Mouse (Mus musculus) cerebellum, adult 11-12 months (tissue): ENCODE measurements around the gene Lipk.

ENCODE experiments used
- DNase-seq: peaks from one replicate; pipeline ENCODE4 v3.0.0; 2022

Lipk gene

GRCm38 (mm10) chr19:34008002-34008401 is at the start of gene Lipk:
Gene Lipk (plus strand): TSS chr19:34008290.
- DNase-seq, result no peak

GRCm38 (mm10) chr19:33960887-33961286 is 47.2 kb upstream of the Lipk start, which contains the start of gene Lipf:
Gene Lipf (plus strand): TSS chr19:33961187.
- DNase-seq, result no peak

GRCm38 (mm10) chr19:33979007-33979406 is 29.1 kb upstream of the Lipk start:
- no peak for DNase-seq

DNA sequence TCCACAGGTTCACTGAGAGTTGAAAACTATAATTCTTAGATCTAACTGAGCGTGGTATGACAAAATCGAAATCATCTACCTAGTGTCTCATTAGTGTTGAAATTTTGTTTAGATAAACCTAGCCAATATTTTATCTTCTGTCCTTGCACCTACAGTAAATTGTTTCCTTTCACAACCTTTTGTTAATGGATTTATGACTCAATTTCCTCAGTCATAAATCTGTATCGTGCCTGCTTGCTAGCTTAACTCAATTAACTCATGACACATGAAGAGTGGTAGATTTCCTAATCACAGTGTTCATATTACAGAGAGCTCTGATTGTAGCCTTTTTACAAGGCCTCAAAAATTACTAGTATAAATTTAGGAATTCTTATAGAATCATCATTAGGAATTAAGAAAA is 25.0 kb upstream of the Lipk start:
- no peak for DNase-seq

DNA sequence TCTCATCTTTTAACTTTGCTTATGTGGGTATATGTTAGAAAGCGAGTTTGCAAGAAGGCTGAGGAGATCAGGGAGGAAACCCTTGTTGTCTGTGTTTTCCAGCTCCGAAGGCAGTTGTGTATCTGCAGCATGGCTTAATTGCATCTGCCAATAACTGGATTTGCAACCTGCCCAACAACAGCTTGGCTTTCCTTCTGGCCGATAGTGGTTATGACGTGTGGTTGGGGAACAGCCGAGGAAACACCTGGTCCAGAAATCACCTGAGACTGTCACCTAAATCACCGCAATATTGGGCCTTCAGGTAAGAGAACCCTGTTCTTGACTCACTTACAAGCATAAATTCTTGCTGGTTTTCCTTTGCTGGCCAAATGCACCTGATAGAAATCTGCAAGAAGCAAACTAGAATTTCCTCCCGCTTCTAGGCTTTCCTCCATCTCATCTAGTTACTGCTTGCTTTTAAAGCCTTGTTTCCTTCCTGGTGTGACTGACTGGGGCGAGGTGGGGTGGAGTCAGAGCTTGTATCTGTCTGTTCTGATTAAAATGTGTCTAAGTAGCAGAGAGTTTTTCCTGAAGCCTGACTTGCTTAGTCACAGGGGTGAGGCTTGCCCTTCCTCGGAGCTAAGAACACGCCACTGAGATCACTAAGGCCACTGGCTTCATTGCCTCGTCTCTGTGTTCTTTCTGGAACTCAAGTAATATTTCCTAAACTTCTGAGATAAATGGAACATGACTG is 13.5 kb downstream of the Lipk start:
- no peak for DNase-seq

DNA sequence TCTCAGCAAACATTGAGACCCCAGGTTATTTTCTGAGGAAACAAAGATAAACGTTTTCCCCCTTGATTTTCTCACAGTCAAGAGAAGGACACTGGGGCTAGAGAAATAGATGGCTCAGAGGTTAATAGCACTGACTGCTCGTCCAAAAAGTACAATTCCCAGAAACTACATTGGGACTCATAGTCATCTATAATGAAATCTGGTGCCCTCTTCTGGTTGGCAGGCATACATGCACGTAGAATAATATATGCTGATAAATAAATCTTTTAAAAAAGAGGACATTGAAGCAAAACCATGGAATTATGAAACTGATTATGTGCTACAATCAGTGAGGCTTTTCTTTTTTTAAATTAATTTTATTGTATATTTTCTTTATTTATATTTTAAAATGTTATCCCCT is 14.7 kb downstream of the Lipk start:
- no peak for DNase-seq

DNA sequence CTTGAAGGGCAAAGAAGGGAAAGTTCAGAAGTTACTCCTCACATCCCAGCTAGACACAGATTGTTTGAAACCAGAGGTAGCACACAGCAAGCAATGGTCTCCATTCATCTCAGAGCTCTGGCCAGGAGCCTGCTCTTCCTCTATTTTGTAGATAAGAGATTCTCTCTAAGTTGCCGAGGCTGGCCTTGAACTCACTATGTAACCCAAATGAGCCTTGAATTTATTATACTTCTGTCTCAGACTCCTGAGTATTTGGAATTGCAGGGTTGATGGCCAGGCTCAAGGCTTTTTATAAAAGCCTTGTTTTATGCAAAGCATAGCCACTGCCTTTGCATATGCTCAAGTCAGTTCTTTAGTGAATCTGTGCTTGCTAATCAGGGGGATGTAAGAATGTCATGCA is 31.6 kb downstream of the Lipk start:
- DNase-seq, result no peak

GRCm38 (mm10) chr19:34043008-34043407 is 34.9 kb downstream of the Lipk start:
- no peak for DNase-seq

DNA sequence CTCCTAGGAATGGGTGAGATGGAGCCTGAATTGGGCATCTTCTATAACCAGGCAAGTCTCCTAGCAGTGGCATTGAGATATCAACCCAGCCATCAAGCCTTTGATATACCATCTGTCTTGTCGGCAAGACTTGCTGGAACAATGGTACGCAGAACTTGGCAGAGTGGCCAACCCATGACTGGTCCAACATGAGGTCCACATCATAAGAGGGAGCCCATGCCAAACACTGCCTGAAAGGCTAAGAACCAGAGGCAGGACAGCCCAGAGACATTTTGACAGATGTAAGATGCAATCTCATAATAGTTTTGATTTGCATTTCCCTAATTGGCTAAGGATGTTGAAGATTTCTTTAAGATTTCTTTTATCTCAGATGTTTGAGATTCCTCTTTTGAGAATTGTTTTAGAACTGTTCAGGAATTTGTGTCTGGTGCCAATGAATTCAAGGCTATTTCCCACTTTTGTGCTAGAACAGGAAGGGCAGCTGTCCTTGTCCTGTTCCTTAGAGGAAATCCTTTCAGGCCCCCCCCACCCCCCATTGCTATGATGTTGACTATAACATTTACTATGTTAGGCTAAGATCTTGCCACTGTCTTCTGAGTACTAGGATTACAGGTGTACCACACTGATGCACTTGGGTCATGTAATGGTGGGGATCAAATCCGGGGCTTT is 41.4 kb downstream of the Lipk start:
- DNase-seq, result no peak

DNA sequence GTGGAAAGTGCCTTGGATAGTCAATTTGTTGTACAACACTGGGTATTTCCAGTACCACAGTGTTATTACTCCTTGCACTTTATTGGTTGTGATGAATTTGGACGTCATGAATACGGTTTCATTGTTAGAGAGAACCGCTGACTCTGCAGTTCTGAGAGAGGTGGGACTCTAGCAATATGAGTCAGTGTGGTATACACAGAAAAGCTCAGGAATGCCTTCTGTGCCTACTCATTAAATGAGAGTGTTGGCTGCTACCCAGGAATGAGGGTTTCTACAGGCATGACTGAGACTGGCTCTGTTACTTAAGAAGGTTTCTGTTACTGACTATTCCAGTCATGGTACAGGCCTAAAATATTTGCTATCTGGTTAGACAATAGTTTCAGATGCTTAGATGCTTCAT is 43.4 kb downstream of the Lipk start:
- DNase-seq, result no peak

DNA sequence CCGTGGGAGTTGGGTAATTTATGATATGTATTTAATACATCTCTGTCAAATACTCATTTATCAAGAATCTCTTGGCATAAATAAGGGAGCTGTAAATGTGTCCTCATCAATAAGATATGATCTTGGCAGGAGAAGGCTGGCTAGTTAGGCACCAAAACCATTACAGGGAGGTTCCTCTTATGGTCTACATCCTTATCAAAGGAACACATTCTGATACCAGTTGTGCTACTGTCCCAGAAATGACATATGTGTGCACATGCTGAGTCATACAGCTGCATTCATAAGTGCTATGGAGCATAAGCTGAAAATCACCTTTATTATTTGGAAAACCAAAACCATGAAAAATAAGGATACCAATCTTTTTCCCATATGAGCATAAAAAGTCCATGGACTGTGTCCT is 55.5 kb downstream of the Lipk start:
- DNase-seq, result no peak

GRCm38 (mm10) chr19:34064059-34064458 is 56.0 kb downstream of the Lipk start:
- no peak for DNase-seq

DNA sequence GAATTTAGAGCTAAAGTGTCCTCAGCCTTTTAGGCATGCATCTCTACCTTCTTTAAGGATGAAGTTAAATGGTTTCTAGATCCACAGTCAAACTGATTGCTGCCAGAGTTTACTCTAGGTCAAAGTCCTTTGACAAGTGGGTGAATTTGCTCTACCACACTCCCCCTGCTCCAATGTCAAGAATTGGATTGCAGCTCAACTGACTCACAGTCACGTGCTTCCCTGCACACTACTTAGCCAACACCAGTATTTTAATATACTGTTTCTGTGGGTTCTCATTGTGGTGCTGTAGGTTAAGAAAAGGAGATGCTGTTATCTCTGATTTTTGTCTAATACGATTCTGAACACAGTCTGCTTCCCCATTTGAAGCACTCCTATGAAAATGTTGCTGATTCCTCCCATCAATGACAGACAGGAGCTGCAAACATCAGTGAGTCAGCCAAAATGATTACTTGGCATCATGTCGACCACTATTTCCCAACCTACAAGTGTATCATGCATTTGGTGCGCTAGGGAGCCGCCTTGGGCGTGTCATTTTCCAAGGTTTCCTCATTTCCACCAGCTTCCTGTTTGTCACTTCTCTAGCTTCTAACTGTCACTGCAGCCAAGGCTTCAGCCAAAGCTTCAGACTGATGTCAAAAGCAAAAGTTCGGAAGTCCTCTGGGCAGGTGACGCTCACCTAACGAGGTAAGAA is 58.8 kb downstream of the Lipk start, which contains the start of gene Lipn:
Gene Lipn (plus strand): TSS at position 580 of the 694 bp plus-strand sequence.
- no peak for DNase-seq

DNA sequence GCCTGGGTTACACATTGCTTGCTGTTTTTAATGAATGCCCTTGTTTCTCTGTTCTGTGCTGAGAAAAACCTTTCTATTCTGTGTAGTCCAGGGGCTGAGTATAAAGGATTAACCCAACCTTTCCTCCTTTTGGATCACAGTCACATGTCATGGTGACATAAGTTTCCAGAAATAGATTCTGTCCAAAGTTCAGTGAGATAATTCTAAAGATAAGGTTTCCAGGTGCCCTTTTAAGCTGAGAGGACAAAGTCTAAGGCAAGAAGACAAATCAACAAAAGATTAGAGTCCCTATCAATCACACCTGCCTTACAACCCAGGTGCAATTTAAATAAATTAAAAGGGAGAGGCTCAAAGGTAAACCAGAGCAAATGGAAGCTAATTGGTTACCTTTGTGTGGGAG is 66.1 kb downstream of the Lipk start:
- no peak for DNase-seq

DNA sequence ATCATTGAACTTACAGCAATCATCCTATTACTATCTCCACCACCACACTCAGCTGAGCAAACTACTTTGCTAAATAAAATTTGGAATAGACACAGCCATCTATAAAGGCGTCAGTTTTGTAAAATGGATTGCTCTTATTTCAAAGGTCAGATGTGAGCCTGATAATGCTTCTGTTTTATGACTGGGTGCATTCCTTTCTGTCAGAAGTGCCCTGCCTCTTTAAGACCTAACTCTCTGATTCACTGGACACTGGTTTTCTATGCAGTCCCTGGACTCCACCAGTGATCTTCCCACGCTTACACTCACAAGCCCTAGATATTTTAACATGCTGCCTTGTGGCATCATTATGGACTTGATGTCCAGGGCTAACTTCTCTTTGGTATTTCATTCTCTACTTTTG is 70.0 kb downstream of the Lipk start:
- no peak for DNase-seq

DNA sequence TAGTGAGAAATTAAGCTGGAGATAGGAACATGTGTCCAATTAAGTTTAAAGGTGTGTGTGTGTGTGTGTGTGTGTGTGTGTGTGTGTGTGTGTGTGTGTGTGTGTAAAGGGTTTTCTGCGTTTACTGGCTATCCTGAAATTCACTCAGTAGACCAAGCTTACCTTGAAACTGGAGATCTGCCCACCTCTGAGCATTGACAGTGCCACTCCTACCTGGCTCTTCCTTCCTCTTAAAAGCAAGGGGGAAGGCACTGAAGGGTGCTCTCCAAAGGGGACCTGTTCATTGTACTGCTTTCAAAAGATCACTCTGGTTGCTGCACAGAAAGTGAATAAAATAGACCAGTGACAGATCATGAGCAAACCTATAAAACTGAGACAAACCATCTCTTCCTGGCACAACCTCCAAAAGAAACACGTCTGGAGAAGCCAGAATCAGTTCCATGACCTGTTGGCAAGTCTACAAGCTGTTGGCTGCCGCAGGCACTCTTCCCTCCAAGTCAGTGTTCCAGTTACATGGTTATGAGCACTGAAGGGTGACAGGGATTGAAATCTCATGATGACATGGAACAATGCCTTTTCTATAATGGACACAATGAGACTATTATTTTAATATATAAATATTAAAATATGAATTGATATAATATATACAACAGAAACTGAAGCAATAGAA is 81.1 kb downstream of the Lipk start:
- DNase-seq, result no peak

DNA sequence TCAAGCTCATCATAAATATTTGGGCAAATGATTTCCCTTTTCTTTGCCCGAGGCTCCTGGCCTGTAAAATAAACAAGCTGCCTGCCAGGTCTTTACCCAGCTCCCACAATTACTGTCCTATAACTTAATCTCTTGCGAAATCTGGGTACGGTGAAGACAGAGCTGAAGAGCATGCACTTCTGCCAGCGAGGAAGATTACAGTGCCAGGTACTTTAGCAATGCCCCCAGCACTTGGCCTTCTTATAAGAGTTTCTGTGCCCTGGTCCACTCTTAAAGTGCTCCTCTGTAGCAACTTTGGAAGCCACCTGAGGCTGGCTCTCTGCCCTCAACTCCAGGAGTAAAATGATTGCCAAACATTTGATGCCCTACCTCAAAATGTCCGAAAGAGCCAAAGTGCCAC is 87.3 kb downstream of the Lipk start:
- DNase-seq, result no peak

DNA sequence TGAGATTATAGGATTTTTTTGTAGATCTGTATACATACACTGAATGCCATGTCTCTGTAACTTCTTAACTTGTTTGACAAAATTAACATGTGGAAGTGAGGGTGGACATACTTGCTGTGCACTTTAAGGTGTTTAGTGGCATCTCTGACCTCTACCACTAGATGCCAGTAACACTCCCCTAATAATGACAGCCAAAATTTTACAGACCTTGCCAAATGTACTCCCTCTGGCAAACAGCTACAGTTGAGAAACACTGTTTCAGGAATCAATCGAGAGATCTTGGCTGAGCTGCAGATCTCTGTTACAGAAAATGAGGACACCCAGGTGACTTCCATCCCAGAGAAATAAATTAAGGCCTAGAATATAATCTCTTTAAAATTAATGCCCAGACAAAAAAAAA is 88.1 kb downstream of the Lipk start:
- no peak for DNase-seq
